Mouse (Mus musculus) 3134 (cell line): ENCODE data around the gene Ms4a15.
A peak's percentile ranks its signal among the peaks of the same experiment; 100 is the strongest.

ENCODE experiments used
- DNase-seq: peaks from one replicate; pipeline ENCODE4 v3.0.0-alpha.2; 2011; ENCODE audit warnings: low spot score; ENCODE audit not compliant: insufficient read length; ENCODE audit errors: extremely low read depth

Ms4a15 gene

GRCm38 (mm10) chr19:10965721-10966120 lies 27.3 kb downstream of the Ms4a15 start:
- no peak for DNase-seq

DNA sequence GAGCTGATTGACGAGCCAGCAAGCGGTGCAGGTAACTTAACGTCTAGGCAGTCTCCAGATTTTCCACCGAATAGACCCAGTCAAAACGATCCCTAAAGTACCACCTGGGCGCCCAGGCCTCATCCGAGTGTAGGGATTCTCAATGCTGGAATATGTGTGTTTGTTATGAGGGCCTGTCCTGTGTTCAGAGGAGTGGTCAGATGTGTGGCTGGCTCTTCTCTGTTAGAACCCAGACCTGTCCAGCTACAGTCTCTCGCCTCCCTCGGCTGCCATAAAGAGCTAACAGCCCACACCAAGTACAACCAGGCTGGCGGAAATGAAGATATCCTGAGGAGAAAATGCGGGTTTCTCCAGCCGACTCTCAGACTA lies 33.1 kb downstream of the Ms4a15 start:
- DNase-seq = no peak

- peak; percentile 21 for DNase-seq
These were observed 33.7 kb downstream of the Ms4a15 start for GRCm38 (mm10) chr19:10959085-10959977.

- peak; percentile 47 for DNase-seq
These were observed 40.8 kb downstream of the Ms4a15 start for GRCm38 (mm10) chr19:10952021-10952939.

GRCm38 (mm10) chr19:10949558-10949957 lies 43.5 kb downstream of the Ms4a15 start:
- DNase-seq = no peak

DNA sequence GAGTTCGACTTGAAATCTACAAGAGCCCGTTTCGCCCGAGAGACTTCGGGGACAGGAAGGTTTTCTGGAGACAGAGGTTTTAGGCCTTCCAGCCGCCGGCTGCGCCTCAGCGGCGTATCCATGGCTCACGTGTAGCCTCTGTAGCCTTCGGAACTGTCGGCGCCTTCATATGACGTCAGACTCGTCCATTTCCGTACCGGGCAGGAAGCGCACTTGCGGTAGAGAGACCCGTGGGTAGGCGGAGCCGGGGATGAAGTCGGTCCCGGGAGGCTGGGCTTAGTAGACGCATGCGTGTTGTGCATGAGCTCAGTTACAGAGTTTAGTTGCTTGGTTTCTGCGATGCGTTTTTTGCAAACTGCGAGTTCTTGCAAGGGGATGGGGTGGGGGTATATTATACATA lies 43.9 kb downstream of the Ms4a15 start, which contains the start of gene Ccdc86:
Gene Ccdc86 (minus strand): TSS at position 155 of the 400 bp plus-strand sequence.
- peak; percentile 92 for DNase-seq

DNA sequence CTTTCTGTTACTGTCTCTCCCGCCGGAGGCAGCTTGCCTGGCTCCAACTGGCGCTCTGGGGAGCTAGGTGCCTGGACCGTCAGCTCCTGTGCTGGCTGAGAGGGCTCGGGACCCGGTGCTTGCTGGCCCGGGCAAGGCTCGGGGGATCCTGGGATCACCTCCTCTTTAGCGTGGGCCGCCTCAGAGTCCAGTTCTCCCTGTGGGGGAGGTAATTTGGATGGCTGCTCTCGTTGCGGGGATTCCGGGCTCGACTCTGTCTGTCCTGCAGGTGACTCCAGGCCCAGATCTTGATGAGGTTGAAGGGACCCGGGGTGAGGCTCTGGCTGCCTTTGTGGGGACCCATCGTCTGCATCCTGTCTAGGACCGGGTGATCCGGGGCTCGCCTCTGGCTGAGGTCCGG lies 44.6 kb downstream of the Ms4a15 start:
- peak; percentile 30 for DNase-seq

- DNase-seq = no peak
These were observed 45.8 kb downstream of the Ms4a15 start for GRCm38 (mm10) chr19:10947219-10947618.

GRCm38 (mm10) chr19:10946506-10946905 lies 46.5 kb downstream of the Ms4a15 start:
- DNase-seq = no peak

- no peak for DNase-seq
These were observed 49.1 kb downstream of the Ms4a15 start for GRCm38 (mm10) chr19:10943955-10944354.

DNA sequence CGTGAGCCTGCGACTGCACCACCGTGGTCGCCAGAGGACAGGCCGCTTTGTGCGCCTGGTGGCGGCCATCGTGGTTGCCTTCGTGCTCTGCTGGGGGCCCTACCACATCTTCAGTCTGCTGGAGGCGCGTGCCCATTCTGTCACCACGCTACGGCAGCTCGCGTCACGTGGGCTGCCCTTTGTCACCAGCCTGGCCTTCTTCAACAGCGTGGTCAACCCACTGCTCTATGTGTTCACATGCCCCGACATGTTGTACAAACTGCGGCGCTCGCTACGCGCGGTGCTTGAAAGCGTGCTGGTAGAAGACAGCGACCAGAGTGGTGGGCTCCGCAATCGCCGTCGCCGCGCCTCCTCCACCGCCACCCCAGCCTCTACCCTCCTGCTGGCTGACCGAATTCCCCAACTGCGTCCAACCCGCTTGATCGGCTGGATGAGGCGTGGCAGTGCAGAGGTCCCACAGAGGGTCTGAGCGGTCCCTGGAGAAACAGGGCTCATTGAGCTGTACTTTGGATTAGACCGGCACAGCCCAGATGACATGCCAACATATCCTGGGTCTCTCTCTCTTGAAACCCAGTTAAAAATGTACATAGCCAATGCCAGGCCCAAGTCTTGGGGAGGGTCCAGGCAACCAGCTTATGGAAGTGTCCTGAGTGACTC lies 52.1 kb downstream of the Ms4a15 start:
- DNase-seq = peak; percentile 22

GRCm38 (mm10) chr19:10940097-10940800 lies 52.8 kb downstream of the Ms4a15 start:
- peak; percentile 21 for DNase-seq

DNA sequence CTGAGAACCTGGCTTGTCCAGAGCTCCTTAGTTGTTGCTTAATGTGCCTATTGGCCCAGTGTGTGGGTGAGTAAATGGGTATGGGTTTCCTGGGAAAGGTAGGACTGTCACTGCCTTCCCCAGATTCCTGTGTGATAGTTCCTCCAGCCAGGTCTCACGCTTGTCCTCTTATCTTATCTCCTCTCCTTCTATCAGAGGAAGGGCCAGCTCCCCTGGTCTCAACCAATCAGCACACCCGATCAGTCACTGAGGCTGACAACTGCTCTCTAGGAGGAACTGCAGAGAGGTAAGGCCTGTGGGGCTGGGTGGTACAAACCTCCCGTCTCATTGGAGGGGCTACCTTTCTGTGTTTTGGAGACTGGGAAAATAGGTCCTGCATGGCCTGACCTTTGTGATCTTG lies 54.3 kb downstream of the Ms4a15 start:
- no peak for DNase-seq

DNA sequence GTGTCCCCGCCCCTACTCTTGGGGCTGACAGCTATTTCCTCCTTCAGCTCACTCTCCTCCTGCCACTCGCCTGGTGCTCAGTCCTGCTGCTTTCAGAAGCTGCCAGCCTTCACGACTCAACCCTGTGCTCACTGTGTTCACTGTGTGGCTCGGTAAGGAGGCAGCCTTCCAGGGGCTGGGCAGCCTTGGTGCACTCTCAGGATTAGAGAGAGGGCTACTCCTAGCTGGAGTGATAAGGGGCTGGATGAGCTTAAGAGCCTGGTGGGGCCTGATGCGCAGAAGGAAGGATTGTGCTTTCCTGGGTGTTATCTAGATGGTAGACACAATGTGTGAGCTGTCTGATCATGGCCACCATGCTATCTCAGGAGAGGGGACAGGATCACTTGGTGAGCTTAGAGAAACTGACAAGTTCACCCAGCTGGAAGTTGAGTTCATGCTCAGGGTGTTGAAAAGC lies 55.9 kb downstream of the Ms4a15 start, which contains the start of gene Ptgdr2:
Gene Ptgdr2 (plus strand): TSS at position 51 of the 454 bp plus-strand sequence.
- DNase-seq = no peak

DNA sequence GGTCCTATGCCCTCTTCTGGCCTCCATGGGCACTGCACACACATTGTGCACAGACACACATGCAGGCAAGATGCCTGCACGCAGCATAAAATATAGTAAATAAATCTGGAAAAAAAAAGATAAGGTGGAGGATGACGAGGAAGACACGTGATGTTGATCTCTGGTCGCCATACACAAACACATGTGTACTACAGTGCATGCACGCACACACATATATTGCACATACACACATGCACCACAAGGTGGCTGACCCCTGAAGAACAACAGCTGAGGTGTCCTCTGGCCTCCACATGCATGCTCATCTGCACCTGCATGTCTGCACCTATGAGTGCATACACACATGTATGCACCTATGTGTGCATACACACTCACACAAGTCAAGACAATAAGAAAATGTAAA lies 57.0 kb downstream of the Ms4a15 start:
- DNase-seq = no peak

- DNase-seq = no peak
These were observed 58.0 kb downstream of the Ms4a15 start for GRCm38 (mm10) chr19:10935029-10935428.

GRCm38 (mm10) chr19:10930641-10931040 lies 62.4 kb downstream of the Ms4a15 start:
- DNase-seq = no peak
